Mouse (Mus musculus) hindbrain, embryonic 12.5 days (tissue): ENCODE results near the gene Commd4. TPM values are rescaled to one million over a fixed set of nuclear protein-coding genes. Genes with fewer than 3 reads are reported as not detected.

Experiments
- ATAC-seq: fragments of 200-750 bp; cut with Nextera tagmentation; 2 replicates; pipeline ENCODE4 v1.8.0; 2017; ENCODE audit warnings: moderate TSS enrichment; ENCODE audit not compliant: low FRiP score
- H3K27ac ChIP-seq: fragments of 300-500 bp; sonication (generic); 2 replicates; pipeline ENCODE4 v1.5.1; 2016; ENCODE audit warnings: mild to moderate bottlenecking
- H3K27me3 ChIP-seq: fragments of 300-500 bp; sonication (generic); 2 replicates; pipeline ENCODE4 v1.6.1; 2016; ENCODE audit warnings: mild to moderate bottlenecking
- H3K36me3 ChIP-seq: fragments of 300-500 bp; sonication (generic); 2 replicates; pipeline ENCODE4 v1.6.1; 2016; ENCODE audit warnings: mild to moderate bottlenecking
- H3K4me1 ChIP-seq: fragments of 300-500 bp; sonication (generic); 2 replicates; pipeline ENCODE4 v1.6.1; 2016
- H3K4me2 ChIP-seq: fragments of 300-500 bp; sonication (generic); replicated peaks from 2 replicates; pipeline ENCODE4 v1.6.1; 2016; ENCODE audit warnings: mild to moderate bottlenecking
- H3K4me3 ChIP-seq: fragments of 300-500 bp; sonication (generic); 2 replicates; pipeline ENCODE4 v1.5.1; 2016; ENCODE audit warnings: mild to moderate bottlenecking
- H3K9ac ChIP-seq: fragments of 300-500 bp; sonication (generic); 2 replicates; pipeline ENCODE4 v1.6.1; 2016; ENCODE audit warnings: mild to moderate bottlenecking, moderate library complexity
- H3K9me3 ChIP-seq: fragments of 300-500 bp; sonication (generic); replicated peaks from 2 replicates; pipeline ENCODE4 v1.6.1; 2016; ENCODE audit warnings: mild to moderate bottlenecking
- WGBS: fragments of 180-500 bp; shearing (Covaris S2); methylation state at CpG from one replicate; pipeline ENCODE4 v1.1.7; 2016; 5-methylcytosine and 5-hydroxymethylcytosine counted together
- polyA plus RNA-seq: library from polyadenylated mRNA; unstranded; fragments of >200 nt; fragmentation: Nextera tagmentation; extraction: Ambion mirVana; gene quantifications from 2 replicates; pipeline ENCODE4 v1.2.1, GENCODE M21; 2016

Gene Commd4
- polyA plus RNA-seq, 1 experiment from 2014 or later = 122 TPM

GRCm38 (mm10) chr9:57139110-57139509 lies 19.0 kb downstream of the Commd4 start:
- no peaks in the 10 kb centered on the region for H3K9me3 ChIP-seq
- peaks cover 87% of the 10 kb centered on the region for H3K36me3 ChIP-seq
- no peak overlapping the region for H3K9ac ChIP-seq
- H3K27me3 ChIP-seq = no peaks in the 10 kb centered on the region
- WGBS = 88% methylated on average over 9 of the region's 9 CpGs
- H3K27ac ChIP-seq = no peak overlapping the region
- H3K4me2 ChIP-seq = no peak overlapping the region
- H3K4me3 ChIP-seq = no peak overlapping the region
- no peaks in the 10 kb centered on the region for H3K4me1 ChIP-seq
- ATAC-seq = no peak

- Histone ChIP-seq H3K4me2 (no peak overlapping the region), H3K27me3 (no peaks in the 10 kb centered on the region), H3K9ac (no peak overlapping the region), H3K4me1 (no peaks in the 10 kb centered on the region), H3K4me3 (no peak overlapping the region), H3K9me3 (no peaks in the 10 kb centered on the region), H3K36me3 (peaks cover 86% of the 10 kb centered on the region), H3K27ac (no peak overlapping the region)
- ATAC-seq = no peak
- 93% methylated on average over 6 of the region's 6 CpGs for WGBS
These were observed 19.6 kb downstream of the Commd4 start for GRCm38 (mm10) chr9:57138507-57138906.

GRCm38 (mm10) chr9:57137777-57138176 lies 20.4 kb downstream of the Commd4 start:
- no peak overlapping the region for H3K4me3 ChIP-seq
- no peak for ATAC-seq
- H3K4me2 ChIP-seq = no peak overlapping the region
- no peak overlapping the region for H3K9ac ChIP-seq
- no peaks in the 10 kb centered on the region for H3K9me3 ChIP-seq
- WGBS = 90% methylated on average over 9 of the region's 9 CpGs
- H3K27ac ChIP-seq = no peak overlapping the region
- H3K4me1 ChIP-seq = no peaks in the 10 kb centered on the region
- H3K36me3 ChIP-seq = peaks cover 79% of the 10 kb centered on the region
- no peaks in the 10 kb centered on the region for H3K27me3 ChIP-seq

- peaks cover 73% of the 10 kb centered on the region for H3K36me3 ChIP-seq
- H3K9ac ChIP-seq = no peak overlapping the region
- H3K4me3 ChIP-seq = no peak overlapping the region
- H3K27me3 ChIP-seq = no peaks in the 10 kb centered on the region
- ATAC-seq = no peak
- 88% methylated on average over 6 of the region's 6 CpGs for WGBS
- no peak overlapping the region for H3K4me2 ChIP-seq
- no peaks in the 10 kb centered on the region for H3K4me1 ChIP-seq
- H3K9me3 ChIP-seq = no peaks in the 10 kb centered on the region
- no peak overlapping the region for H3K27ac ChIP-seq
These were observed 20.9 kb downstream of the Commd4 start for GRCm38 (mm10) chr9:57137246-57137645.

- Histone ChIP-seq H3K9ac (peak within 1 kb of the TSS; percentile 79), H3K9me3 (no peaks in the 10 kb centered on the region), H3K4me1 (peaks cover 15% of the 10 kb centered on the region), H3K27ac (peak within 1 kb of the TSS; percentile 93), H3K36me3 (peaks cover 40% of the 10 kb centered on the region), H3K27me3 (no peaks in the 10 kb centered on the region), H3K4me3 (peak within 1 kb of the TSS; percentile 83), H3K4me2 (peak within 1 kb of the TSS; percentile 93)
- peak; percentile 91 for ATAC-seq
- under 1% methylated on average over 57 of the region's 58 CpGs for WGBS
These were observed 27.3 kb downstream of the Commd4 start, which contains the start of gene Man2c1 for GRCm38 (mm10) chr9:57130577-57131433. Man2c1 (plus strand) TSS chr9:57130690.

- H3K9me3 ChIP-seq = no peaks in the 10 kb centered on the region
- no peak overlapping the region for H3K4me3 ChIP-seq
- no peak overlapping the region for H3K27ac ChIP-seq
- peaks cover 42% of the 10 kb centered on the region for H3K36me3 ChIP-seq
- H3K4me2 ChIP-seq = peak overlapping the region; percentile 93
- no peak for ATAC-seq
- peaks cover 15% of the 10 kb centered on the region for H3K4me1 ChIP-seq
- no peaks in the 10 kb centered on the region for H3K27me3 ChIP-seq
- H3K9ac ChIP-seq = no peak overlapping the region; the same call in 1 of the 2 replicates
These were observed 28.5 kb downstream of the Commd4 start for GRCm38 (mm10) chr9:57129641-57130040.

- ATAC-seq = no peak
- 91% methylated on average over 13 of the region's 13 CpGs for WGBS
- Histone ChIP-seq H3K9me3 (no peaks in the 10 kb centered on the region), H3K4me2 (no peak overlapping the region), H3K4me1 (no peaks in the 10 kb centered on the region), H3K4me3 (no peak overlapping the region), H3K36me3 (peaks cover 76% of the 10 kb centered on the region), H3K27ac (no peak overlapping the region), H3K27me3 (no peaks in the 10 kb centered on the region), H3K9ac (no peak overlapping the region)
These were observed 40.8 kb downstream of the Commd4 start for GRCm38 (mm10) chr9:57117261-57117755.

Other genes with a start within 250 kb of the Commd4 start
- 7.2 and 7.3 TPM in 2 replicates for gene Snx33, start 230.0 kb downstream of the Commd4 start, polyA plus RNA-seq
- gene Imp3, start 220.9 kb downstream of the Commd4 start, polyA plus RNA-seq = 60.9 and 62.7 TPM in 2 replicates
- gene Snupn, start 207.5 kb downstream of the Commd4 start, polyA plus RNA-seq = 24.7 and 25.3 TPM in 2 replicates
- 34.0 and 34.9 TPM in 2 replicates for gene Ptpn9, start 163.4 kb downstream of the Commd4 start, polyA plus RNA-seq
- gene Sin3a, start 86.3 kb downstream of the Commd4 start, polyA plus RNA-seq = 38.7 and 41.2 TPM in 2 replicates
- 62.3 TPM in 2 replicates for gene Man2c1, start 27.6 kb downstream of the Commd4 start, polyA plus RNA-seq
- 8.4 and 9.8 TPM in 2 replicates for gene Neil1, start 10.0 kb downstream of the Commd4 start, polyA plus RNA-seq
- not detected in 2 replicates for gene Trcg1, start 78.2 kb upstream of the Commd4 start, polyA plus RNA-seq
- 8.1 TPM in 2 replicates for gene 1700017B05Rik, start 104.3 kb upstream of the Commd4 start, polyA plus RNA-seq